8 mouse cellular contexts compared by ENCODE assay signal in the genomic region with DNA sequence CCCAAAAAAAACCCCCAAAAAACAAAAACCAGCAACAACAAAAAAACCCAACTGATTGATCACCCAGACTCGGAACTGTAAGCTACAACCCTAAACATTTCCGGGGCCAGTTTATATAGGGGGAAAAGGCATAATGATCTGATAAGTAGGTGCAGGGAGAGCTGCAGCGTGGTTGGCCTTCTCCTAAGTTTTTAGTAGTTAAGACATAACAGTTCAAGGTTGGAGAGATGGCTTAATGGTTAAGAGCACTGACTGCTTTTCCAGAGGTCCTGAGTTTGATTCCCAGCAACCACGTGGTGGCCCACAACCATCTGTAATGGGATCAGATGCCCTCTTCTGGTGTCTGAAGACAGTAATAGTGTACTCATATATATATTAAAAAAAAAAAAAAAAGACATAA. TPM values are rescaled to one million over a fixed set of nuclear protein-coding genes. Genes with fewer than 3 reads are reported as not detected.
DNase-seq lines count a peak whose midpoint lies in the region; ATAC-seq and TF ChIP-seq lines count a peak whose summit lies in the region.

No protein-coding gene starts in this region.

- 86% methylated on average over 4 of the region's 4 CpGs for whole genome bisulfite sequencing in cerebellum, adult 2 months
- 70% methylated on average over 4 of the region's 4 CpGs for WGBS in intestine, embryonic 15.5 days
- 66% methylated on average over 4 of the region's 4 CpGs for WGBS in intestine, embryonic 16.5 days
- 60% methylated on average over 4 of the region's 4 CpGs for WGBS in liver, embryonic 15.5 days (ENCODE audit: insufficient replicate concordance)

- TF ChIP-seq EP300 in ES-Bruce4 (IDR thresholded peaks at IDR 0.05; ENCODE audit: insufficient read depth, low read depth, low read length), result no peak

- no peak for TF ChIP-seq POLR2A in cerebellum, adult 2 months (IDR thresholded peaks at IDR 0.05; ENCODE audit: borderline replicate concordance, insufficient read depth, low read length)
- no peak for TF ChIP-seq POLR2A in ES-Bruce4 (IDR thresholded peaks at IDR 0.05; ENCODE audit: insufficient read depth, low read length)

- H3K27me3 ChIP-seq in cerebellum, adult 2 months (ENCODE audit: control insufficient read depth, insufficient read depth, low read length), result no peaks in the 10 kb centered on the region
- no peaks in the 10 kb centered on the region for H3K27me3 ChIP-seq in intestine, embryonic 15.5 days (replicated peaks)
- no peaks in the 10 kb centered on the region for H3K27me3 ChIP-seq in intestine, embryonic 16.5 days (replicated peaks; ENCODE audit: control insufficient read depth, insufficient read depth, low read length)
- no peaks in the 10 kb centered on the region for H3K27me3 ChIP-seq in ES-Bruce4 (ENCODE audit: control insufficient read depth, insufficient read depth, low read length, poor library complexity, severe bottlenecking)
- 0 out of 2 replicates have a peak, but pooled peaks cover 7% of the 10 kb centered on the region for H3K27me3 ChIP-seq in liver, embryonic 15.5 days

- peaks cover 6% of the 10 kb centered on the region; the same call in 1 of the 2 replicates for H3K4me1 ChIP-seq in cerebellum, adult 2 months (ENCODE audit: control insufficient read depth, insufficient read depth, low read length)
- H3K4me1 ChIP-seq in intestine, embryonic 15.5 days (replicated peaks), result peaks cover 4% of the 10 kb centered on the region; the same call in 1 of the 2 replicates
- H3K4me1 ChIP-seq in intestine, embryonic 16.5 days (ENCODE audit: control insufficient read depth, insufficient read depth, low read length), result peaks cover 7% of the 10 kb centered on the region; the same call in 1 of the 2 replicates
- H3K4me1 ChIP-seq in ES-Bruce4 (ENCODE audit: control insufficient read depth, insufficient read depth, low read length), result peaks cover 2% of the 10 kb centered on the region
- peaks cover 33% of the 10 kb centered on the region for H3K4me1 ChIP-seq in liver, embryonic 15.5 days (replicated peaks)

- peak overlapping the region; percentile 86 for H3K4me2 ChIP-seq in intestine, embryonic 15.5 days (replicated peaks)
- H3K4me2 ChIP-seq in intestine, embryonic 16.5 days (ENCODE audit: low read depth, low read length), result no peak overlapping the region
- peak overlapping the region; percentile 95 for H3K4me2 ChIP-seq in liver, embryonic 15.5 days

- no peak for ATAC-seq in intestine, embryonic 15.5 days
- no peak for ATAC-seq in intestine, embryonic 16.5 days
- ATAC-seq in liver, embryonic 15.5 days (ENCODE audit: insufficient read depth), result no peak

- H3K36me3 ChIP-seq in intestine, embryonic 15.5 days, result no peaks in the 10 kb centered on the region
- H3K36me3 ChIP-seq in intestine, embryonic 16.5 days (ENCODE audit: control insufficient read depth, insufficient read depth, low read length), result no peaks in the 10 kb centered on the region
- H3K36me3 ChIP-seq in ES-Bruce4 (ENCODE audit: control insufficient read depth, insufficient read depth, low read length, poor library complexity, severe bottlenecking), result no peaks in the 10 kb centered on the region
- no peaks in the 10 kb centered on the region for H3K36me3 ChIP-seq in liver, embryonic 15.5 days (replicated peaks)

- no peak overlapping the region for H3K9ac ChIP-seq in intestine, embryonic 15.5 days
- H3K9ac ChIP-seq in intestine, embryonic 16.5 days (ENCODE audit: low read depth, low read length), result no peak overlapping the region
- peak overlapping the region; percentile 81 for H3K9ac ChIP-seq in ES-Bruce4 (ENCODE audit: low read depth, poor library complexity, severe bottlenecking)
- H3K9ac ChIP-seq in liver, embryonic 15.5 days, result no peak overlapping the region

- H3K9me3 ChIP-seq in intestine, embryonic 15.5 days, result no peaks in the 10 kb centered on the region
- no peaks in the 10 kb centered on the region for H3K9me3 ChIP-seq in intestine, embryonic 16.5 days (ENCODE audit: control insufficient read depth, low read length)
- H3K9me3 ChIP-seq in ES-Bruce4 (replicated peaks; ENCODE audit: control insufficient read depth, insufficient read depth, low read length, poor library complexity, severe bottlenecking), result no peaks in the 10 kb centered on the region
- no peaks in the 10 kb centered on the region for H3K9me3 ChIP-seq in liver, embryonic 15.5 days (replicated peaks)

- H3K27ac ChIP-seq in cerebellum, adult 2 months (ENCODE audit: insufficient read depth, low read length), result no peak overlapping the region
- H3K27ac ChIP-seq in intestine, embryonic 15.5 days, result peak overlapping the region; percentile 98; the same call in 1 of the 2 replicates
- no peak overlapping the region for H3K27ac ChIP-seq in intestine, embryonic 16.5 days (ENCODE audit: low read length)
- peak overlapping the region; percentile 97 for H3K27ac ChIP-seq in ES-Bruce4 (ENCODE audit: insufficient read depth, low read length)
- no peak overlapping the region for H3K27ac ChIP-seq in liver, embryonic 15.5 days (replicated peaks)

- DNase-seq in cerebellum, adult 9-11 months, result peak; percentile 33
- DNase-seq in cerebellum, adult 2 months, result no peak
- no peak for DNase-seq in testis, postnatal 10 days (ENCODE audit: low spot score)
- no peak for DNase-seq in frontal cortex, postnatal 14 days (ENCODE audit: low spot score in 2 of 2)

- H3K4me3 ChIP-seq in cerebellum, adult 2 months (replicated peaks; ENCODE audit: insufficient read depth, low read depth, low read length), result no peak overlapping the region
- no peak overlapping the region for H3K4me3 ChIP-seq in intestine, embryonic 15.5 days (replicated peaks)
- no peak overlapping the region for H3K4me3 ChIP-seq in intestine, embryonic 16.5 days (ENCODE audit: low read length)
- H3K4me3 ChIP-seq in ES-Bruce4 (ENCODE audit: low read depth, low read length), result no peak overlapping the region
- no peak overlapping the region for H3K4me3 ChIP-seq in liver, embryonic 15.5 days (replicated peaks)

- TF ChIP-seq CTCF in cerebellum, adult 2 months (IDR thresholded peaks at IDR 0.05; ENCODE audit: borderline replicate concordance, insufficient read depth, low read depth, low read length), result no peak
- TF ChIP-seq CTCF in ES-Bruce4 (IDR thresholded peaks at IDR 0.05; ENCODE audit: low read depth, low read length), result no peak

RNA-seq across cellular contexts. Expression of a gene that starts 1.3 kb away (rescaled TPM):
- polyA plus RNA-seq in cerebellum, adult 2 months (2012; rRNA removed), result 3.8 and 4.6 TPM in 2 replicates
- polyA plus RNA-seq in intestine, embryonic 15.5 days (2015; fragmentation: Nextera tagmentation; extraction: Ambion mirVana), result 6.6 and 8.4 TPM in 2 replicates
- polyA plus RNA-seq in intestine, embryonic 16.5 days (2015; fragmentation: Nextera tagmentation; extraction: Ambion mirVana), result 5.7 and 7.3 TPM in 2 replicates
- 26.2 and 27.0 TPM in 2 replicates for polyA plus RNA-seq in ES-Bruce4 (2011; ENCODE audit: insufficient read depth, insufficient read length, low read depth, missing spikeins)
- polyA plus RNA-seq in liver, embryonic 15.5 days (2015; fragmentation: Nextera tagmentation; extraction: Ambion mirVana), result 8.1 and 8.9 TPM in 2 replicates

RNA-seq across cellular contexts. Expression of a gene that starts 1.6 kb away (rescaled TPM):
- 0.16 TPM in 1 of 2 replicates, not detected in the other for polyA plus RNA-seq in cerebellum, adult 2 months (2012; rRNA removed)
- 0.34 and 0.56 TPM in 2 replicates for polyA plus RNA-seq in intestine, embryonic 15.5 days (2015; fragmentation: Nextera tagmentation; extraction: Ambion mirVana)
- 0.22 and 0.37 TPM in 2 replicates for polyA plus RNA-seq in intestine, embryonic 16.5 days (2015; fragmentation: Nextera tagmentation; extraction: Ambion mirVana)
- 0.60 and 0.84 TPM in 2 replicates for polyA plus RNA-seq in ES-Bruce4 (2011; ENCODE audit: insufficient read depth, insufficient read length, low read depth, missing spikeins)
- polyA plus RNA-seq in liver, embryonic 15.5 days (2015; fragmentation: Nextera tagmentation; extraction: Ambion mirVana), result 0.17 TPM in 2 replicates

RNA-seq across cellular contexts. Expression of a gene that starts 10.0 kb away (rescaled TPM):
- 726 and 810 TPM in 2 replicates for polyA plus RNA-seq in cerebellum, adult 2 months (2012; rRNA removed)
- polyA plus RNA-seq in intestine, embryonic 15.5 days (2015; fragmentation: Nextera tagmentation; extraction: Ambion mirVana), result 22.6 and 23.4 TPM in 2 replicates
- polyA plus RNA-seq in intestine, embryonic 16.5 days (2015; fragmentation: Nextera tagmentation; extraction: Ambion mirVana), result 20.9 and 22.1 TPM in 2 replicates
- polyA plus RNA-seq in ES-Bruce4 (2011; ENCODE audit: insufficient read depth, insufficient read length, low read depth, missing spikeins), result 49.4 and 52.2 TPM in 2 replicates
- 0.55 and 0.76 TPM in 2 replicates for polyA plus RNA-seq in liver, embryonic 15.5 days (2015; fragmentation: Nextera tagmentation; extraction: Ambion mirVana)

RNA-seq across cellular contexts. Expression of a gene that starts 27.0 kb away (rescaled TPM):
- 197 and 214 TPM in 2 replicates for polyA plus RNA-seq in cerebellum, adult 2 months (2012; rRNA removed)
- 63.9 and 68.5 TPM in 2 replicates for polyA plus RNA-seq in intestine, embryonic 15.5 days (2015; fragmentation: Nextera tagmentation; extraction: Ambion mirVana)
- 68.8 and 70.6 TPM in 2 replicates for polyA plus RNA-seq in intestine, embryonic 16.5 days (2015; fragmentation: Nextera tagmentation; extraction: Ambion mirVana)
- 25.3 and 29.5 TPM in 2 replicates for polyA plus RNA-seq in ES-Bruce4 (2011; ENCODE audit: insufficient read depth, insufficient read length, low read depth, missing spikeins)
- 15.9 and 16.5 TPM in 2 replicates for polyA plus RNA-seq in liver, embryonic 15.5 days (2015; fragmentation: Nextera tagmentation; extraction: Ambion mirVana)

RNA-seq across cellular contexts. Expression of a gene that starts 33.1 kb away (rescaled TPM):
- polyA plus RNA-seq in cerebellum, adult 2 months (2012; rRNA removed), result 63.4 and 63.8 TPM in 2 replicates
- polyA plus RNA-seq in intestine, embryonic 15.5 days (2015; fragmentation: Nextera tagmentation; extraction: Ambion mirVana), result 47.7 and 65.3 TPM in 2 replicates
- polyA plus RNA-seq in intestine, embryonic 16.5 days (2015; fragmentation: Nextera tagmentation; extraction: Ambion mirVana), result 58.9 and 59.7 TPM in 2 replicates
- polyA plus RNA-seq in ES-Bruce4 (2011; ENCODE audit: insufficient read depth, insufficient read length, low read depth, missing spikeins), result 41.6 and 43.7 TPM in 2 replicates
- 15.7 and 20.2 TPM in 2 replicates for polyA plus RNA-seq in liver, embryonic 15.5 days (2015; fragmentation: Nextera tagmentation; extraction: Ambion mirVana)

Comparison
In these comparisons a context has a peak if more than half of its experiments do, and no peak if none do; other contexts are left out.
1. H3K27ac ChIP-seq: peak in intestine, embryonic 15.5 days (single experiment) and ES-Bruce4 (single experiment); none in cerebellum, adult 2 months (single experiment), intestine, embryonic 16.5 days (single experiment) and liver, embryonic 15.5 days (single experiment).
2. RNA of a gene that starts 10.0 kb away (polyA plus RNA-seq): 726 to 810 TPM in cerebellum, adult 2 months; 49.4 to 52.2 TPM in ES-Bruce4, 22.6 to 23.4 TPM in intestine, embryonic 15.5 days, 20.9 to 22.1 TPM in intestine, embryonic 16.5 days and 0.55 to 0.76 TPM in liver, embryonic 15.5 days; every median in the first group is over 10 times any median in the second.